Mouse (Mus musculus): ENCODE measurements around the gene Olfr24.
A peak's percentile ranks its signal among the peaks of the same experiment; 100 is the strongest.
"Not testable (repeated sequence)": the region's sequence is repeated elsewhere in the genome, so short reads cannot be mapped to it uniquely, and the experiment has no call there.

The Olfr24 gene

GRCm38 (mm10) chr9:18763896-18764295, at the start of gene Olfr24:
Gene Olfr24 (minus strand): TSS chr9:18763996.
- DNase-seq (ENCODE audit: low read depth), result no peak

- no peak for DNase-seq (ENCODE audit: low read depth)
Observed at GRCm38 (mm10) chr9:18785316-18785715, 21.5 kb upstream of the Olfr24 start.

GRCm38 (mm10) chr9:18779476-18779875, 15.7 kb upstream of the Olfr24 start:
- DNase-seq (ENCODE audit: low read depth), result no peak

DNA sequence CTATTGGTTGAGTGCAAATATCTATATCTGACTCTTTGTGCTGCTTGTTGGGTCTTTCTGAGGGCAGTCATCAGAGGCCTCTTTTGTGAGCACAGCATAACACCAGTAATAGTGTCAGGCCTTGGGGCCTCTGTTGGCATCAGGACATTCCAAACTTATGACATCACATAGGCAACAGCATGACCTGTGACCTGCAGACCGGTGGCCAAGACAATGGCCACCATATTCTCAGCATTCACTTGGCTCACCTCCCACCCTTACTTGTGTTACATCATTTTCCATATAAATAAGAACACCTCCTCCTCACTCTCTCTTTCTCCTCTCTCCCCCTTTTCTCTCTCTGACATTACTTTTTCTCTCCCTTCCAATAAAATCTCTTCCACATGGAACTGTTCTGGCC, 15.2 kb upstream of the Olfr24 start:
- no peak for DNase-seq (ENCODE audit: low read depth)

DNA sequence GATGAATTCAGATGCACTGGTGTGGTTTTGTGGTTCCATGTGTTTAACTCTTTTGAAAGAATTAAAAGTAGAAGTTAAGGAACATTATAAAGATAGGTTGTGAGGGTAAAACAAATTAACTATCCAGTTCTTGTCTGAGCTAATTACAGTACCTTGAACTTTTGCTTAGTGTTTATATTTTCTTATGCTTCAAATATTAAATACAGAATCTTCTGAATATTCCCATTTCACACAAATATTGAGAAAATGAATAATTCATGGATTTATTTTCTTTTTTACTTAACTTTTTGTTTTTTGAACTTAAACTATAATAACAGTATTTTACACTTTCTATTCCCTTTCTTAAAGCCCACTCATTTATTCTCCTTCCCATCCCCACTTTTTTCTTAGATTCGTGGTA, 8.2 kb downstream of the Olfr24 start:
- no peak for DNase-seq (ENCODE audit: low read depth)

GRCm38 (mm10) chr9:18744639-18745038, 19.2 kb downstream of the Olfr24 start:
- peak; percentile 20 for DNase-seq (ENCODE audit: low read depth)

DNA sequence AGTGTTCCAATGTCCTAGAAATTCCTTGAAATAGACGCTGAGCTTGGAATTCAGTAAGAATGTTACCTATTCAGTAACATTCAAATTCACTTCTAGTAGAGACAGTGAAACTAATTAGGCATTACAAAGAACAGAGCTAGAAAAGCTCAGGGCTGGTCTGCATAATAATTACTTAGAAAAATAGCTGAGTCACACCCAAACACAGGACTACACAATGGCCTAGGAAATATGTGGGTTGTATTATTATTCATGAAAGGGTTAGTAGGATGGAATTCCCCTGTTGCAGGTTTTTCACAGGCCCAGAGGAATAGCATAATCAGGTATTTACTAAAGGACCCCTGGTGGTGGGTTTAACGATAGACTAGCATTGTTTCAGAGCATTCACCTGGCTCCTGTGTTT, 29.6 kb downstream of the Olfr24 start:
- not testable (repeated sequence) for DNase-seq (ENCODE audit: low read depth)

- DNase-seq (ENCODE audit: low read depth), result no peak
Observed at GRCm38 (mm10) chr9:18722712-18723099, 41.1 kb downstream of the Olfr24 start.

GRCm38 (mm10) chr9:18721931-18722711, 41.7 kb downstream of the Olfr24 start:
- no peak for DNase-seq (ENCODE audit: low read depth)

GRCm38 (mm10) chr9:18721011-18721410, 42.8 kb downstream of the Olfr24 start:
- no peak for DNase-seq (ENCODE audit: low read depth)

DNA sequence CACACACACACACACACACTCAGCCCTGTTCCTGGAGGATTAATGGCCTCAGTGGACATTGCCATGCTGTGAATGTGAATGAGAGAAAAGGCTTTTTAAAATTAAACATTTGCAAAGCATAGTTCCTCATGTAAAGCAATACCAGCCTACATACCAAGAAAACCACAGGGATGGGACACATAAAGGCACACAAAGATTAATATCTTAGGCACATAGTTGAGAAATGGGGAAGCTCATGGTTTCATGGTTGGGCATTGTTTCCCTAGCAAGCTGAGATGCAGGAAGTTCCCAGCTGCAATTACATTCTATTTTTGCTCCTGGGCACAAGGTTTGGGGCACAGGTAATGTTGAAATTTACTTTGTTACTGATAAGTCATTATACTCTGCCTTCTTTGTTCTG, 58.2 kb downstream of the Olfr24 start:
- no peak for DNase-seq (ENCODE audit: low read depth)

Data from induced T-regulatory cell, adult 2 months (primary cell).